Mouse (Mus musculus) lung, embryonic 16.5 days (tissue): Measurements from ENCODE around the gene Gabarapl1. TPM values are rescaled to one million over a fixed set of nuclear protein-coding genes. Genes with fewer than 3 reads are reported as not detected.
"Not testable (repeated sequence)": the region's sequence is repeated elsewhere in the genome, so short reads cannot be mapped to it uniquely, and the experiment has no call there.

Source experiments
- ATAC-seq: fragments of 200-750 bp; cut with Nextera tagmentation; 2 replicates; pipeline ENCODE4 v1.8.0; 2017; ENCODE audit warnings: low read depth, mild to moderate bottlenecking, moderate library complexity
- H3K27ac ChIP-seq: fragments of 300-500 bp; sonication (generic); 2 replicates; pipeline ENCODE4 v1.5.1; 2014; ENCODE audit warnings: mild to moderate bottlenecking, control low read depth, low read length
- H3K27me3 ChIP-seq: fragments of 300-500 bp; sonication (generic); 2 replicates; pipeline ENCODE4 v1.6.1; 2014; ENCODE audit warnings: low read depth, low read length, mixed read lengths; ENCODE audit not compliant: control insufficient read depth, insufficient read depth
- H3K36me3 ChIP-seq: fragments of 300-500 bp; sonication (generic); 2 replicates; pipeline ENCODE4 v1.6.1; 2014; ENCODE audit warnings: low read length; ENCODE audit not compliant: control insufficient read depth, insufficient read depth
- H3K4me1 ChIP-seq: fragments of 300-500 bp; sonication (generic); replicated peaks from 2 replicates; pipeline ENCODE4 v1.6.1; 2014; ENCODE audit warnings: low read length, mixed read lengths; ENCODE audit not compliant: control insufficient read depth, insufficient read depth
- H3K4me2 ChIP-seq: fragments of 300-500 bp; sonication (generic); 2 replicates; pipeline ENCODE4 v1.6.1; 2014; ENCODE audit warnings: low read depth, low read length, control low read depth
- H3K4me3 ChIP-seq: fragments of 300-500 bp; sonication (generic); 2 replicates; pipeline ENCODE4 v1.5.1; 2014; ENCODE audit warnings: mild to moderate bottlenecking, low read length, control low read depth
- H3K9ac ChIP-seq: fragments of 300-500 bp; sonication (generic); 2 replicates; pipeline ENCODE4 v1.6.1; 2014; ENCODE audit warnings: low read length, control low read depth
- H3K9me3 ChIP-seq: fragments of 300-500 bp; sonication (generic); 2 replicates; pipeline ENCODE4 v1.6.1; 2016; ENCODE audit warnings: low read length; ENCODE audit not compliant: control insufficient read depth
- WGBS: fragments of 180-500 bp; shearing (Covaris S2); extraction: QIAGEN DNeasy Blood & Tissue Kit; methylation state at CpG from one replicate; pipeline ENCODE4 v1.1.7; 2014; 5-methylcytosine and 5-hydroxymethylcytosine counted together
- polyA plus RNA-seq: library from polyadenylated mRNA; unstranded; fragments of >200 nt; fragmentation: Nextera tagmentation; extraction: Ambion mirVana; gene quantifications from 2 replicates; pipeline ENCODE4 v1.2.1, GENCODE M21; 2015

Gene Gabarapl1
- 48.0 and 48.3 TPM in 2 replicates for polyA plus RNA-seq

GRCm38 (mm10) chr6:129532942-129533860, at the start of gene Gabarapl1:
Gabarapl1 (plus strand) TSS chr6:129533160.
- peak; percentile 89 for ATAC-seq
- peak within 1 kb of the TSS; percentile 67 for H3K4me3 ChIP-seq
- H3K9ac ChIP-seq: peak within 1 kb of the TSS; percentile 75
- H3K36me3 ChIP-seq: no peaks in the 10 kb centered on the region
- H3K9me3 ChIP-seq: no peaks in the 10 kb centered on the region
- H3K27ac ChIP-seq: peak within 1 kb of the TSS; percentile 39
- under 1% methylated on average over 55 of the region's 55 CpGs for WGBS
- peaks cover 20% of the 10 kb centered on the region for H3K4me1 ChIP-seq
- H3K4me2 ChIP-seq: peak within 1 kb of the TSS; percentile 83
- H3K27me3 ChIP-seq: no peaks in the 10 kb centered on the region

GRCm38 (mm10) chr6:129494924-129495323, 38.0 kb upstream of the Gabarapl1 start:
- ATAC-seq: no peak
- Histone ChIP-seq H3K9me3 (no peaks in the 10 kb centered on the region), H3K27me3 (no peaks in the 10 kb centered on the region), H3K4me3 (no peak overlapping the region), H3K36me3 (no peaks in the 10 kb centered on the region), H3K27ac (no peak overlapping the region), H3K9ac (no peak overlapping the region), H3K4me1 (no peaks in the 10 kb centered on the region), H3K4me2 (no peak overlapping the region)
- 73% methylated on average over 4 of the region's 4 CpGs for WGBS

GRCm38 (mm10) chr6:129497345-129498218, 35.4 kb upstream of the Gabarapl1 start:
- no peak overlapping the region for H3K4me2 ChIP-seq
- 37% methylated on average over 3 of the region's 3 CpGs for WGBS
- H3K4me1 ChIP-seq: no peaks in the 10 kb centered on the region
- H3K4me3 ChIP-seq: no peak overlapping the region
- H3K36me3 ChIP-seq: no peaks in the 10 kb centered on the region
- no peaks in the 10 kb centered on the region for H3K9me3 ChIP-seq
- no peak overlapping the region for H3K9ac ChIP-seq
- no peak overlapping the region for H3K27ac ChIP-seq
- no peaks in the 10 kb centered on the region for H3K27me3 ChIP-seq
- ATAC-seq: peak; percentile 43; the same call in 1 of the 2 replicates

GRCm38 (mm10) chr6:129499516-129499915, 33.4 kb upstream of the Gabarapl1 start:
- H3K9ac ChIP-seq, ATAC-seq, H3K4me3 ChIP-seq, H3K27ac ChIP-seq, H3K4me2 ChIP-seq, H3K27me3 ChIP-seq, H3K4me1 ChIP-seq, H3K36me3 ChIP-seq, H3K9me3 ChIP-seq: not testable (repeated sequence)
- WGBS: 85% methylated on average over 1 of the region's 1 CpGs

DNA sequence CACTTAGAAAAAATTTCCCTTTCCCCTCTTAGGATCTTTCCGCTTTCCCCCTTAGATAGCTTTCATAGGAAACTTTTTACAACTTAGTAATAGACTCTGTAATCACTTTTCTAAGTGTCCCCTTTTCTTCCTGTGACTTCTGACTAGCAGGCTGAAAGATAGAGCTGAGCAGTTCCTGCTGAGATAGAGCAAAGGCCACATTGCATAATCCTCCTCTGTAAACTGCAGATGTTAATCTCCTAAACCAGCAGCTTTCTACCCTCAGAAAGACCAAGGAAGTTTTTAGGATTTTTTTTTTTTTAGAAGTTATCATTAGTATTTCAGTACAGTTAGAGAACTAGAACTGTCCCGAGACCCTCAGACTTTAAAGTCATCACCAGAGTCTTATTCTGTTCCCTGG, 29.5 kb upstream of the Gabarapl1 start:
- no peaks in the 10 kb centered on the region for H3K4me1 ChIP-seq
- no peaks in the 10 kb centered on the region; the same call in 1 of the 2 replicates for H3K9me3 ChIP-seq
- 83% methylated on average over 2 of the region's 2 CpGs for WGBS
- no peak overlapping the region for H3K4me2 ChIP-seq
- H3K27me3 ChIP-seq: no peaks in the 10 kb centered on the region
- no peak overlapping the region for H3K4me3 ChIP-seq
- ATAC-seq: no peak
- no peak overlapping the region for H3K27ac ChIP-seq
- H3K9ac ChIP-seq: no peak overlapping the region
- no peaks in the 10 kb centered on the region for H3K36me3 ChIP-seq

DNA sequence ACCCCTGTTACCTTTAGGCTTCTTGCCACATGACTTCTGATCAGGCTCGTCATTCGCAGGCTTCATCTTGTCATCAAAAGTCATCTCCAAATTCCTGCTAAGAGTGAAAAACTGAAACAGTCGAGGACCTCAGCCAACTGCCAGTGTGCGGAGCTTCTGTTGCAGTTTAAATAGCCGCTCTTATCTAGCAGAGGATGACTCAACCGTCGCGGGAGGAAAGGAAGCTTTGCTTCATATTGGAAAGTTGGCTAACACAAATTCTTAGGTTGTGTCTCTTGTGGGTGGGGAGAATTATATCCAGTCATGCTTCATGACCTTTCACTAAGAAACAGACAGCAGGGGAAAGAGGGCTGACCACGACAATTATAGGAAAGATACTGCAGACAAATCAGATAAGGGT, 25.9 kb upstream of the Gabarapl1 start, which contains the start of gene Olr1:
Gene Olr1 (minus strand): TSS at position 142 of the 400 bp plus-strand sequence.
- H3K4me2 ChIP-seq: no peak within 1 kb of the TSS
- WGBS: 64% methylated on average over 9 of the region's 9 CpGs
- no peaks in the 10 kb centered on the region for H3K27me3 ChIP-seq
- H3K9ac ChIP-seq: no peak within 1 kb of the TSS
- ATAC-seq: no peak
- H3K9me3 ChIP-seq: no peaks in the 10 kb centered on the region; the same call in 1 of the 2 replicates
- H3K27ac ChIP-seq: no peak within 1 kb of the TSS
- H3K36me3 ChIP-seq: no peaks in the 10 kb centered on the region
- no peaks in the 10 kb centered on the region; the same call in 1 of the 2 replicates for H3K4me1 ChIP-seq
- H3K4me3 ChIP-seq: no peak within 1 kb of the TSS

DNA sequence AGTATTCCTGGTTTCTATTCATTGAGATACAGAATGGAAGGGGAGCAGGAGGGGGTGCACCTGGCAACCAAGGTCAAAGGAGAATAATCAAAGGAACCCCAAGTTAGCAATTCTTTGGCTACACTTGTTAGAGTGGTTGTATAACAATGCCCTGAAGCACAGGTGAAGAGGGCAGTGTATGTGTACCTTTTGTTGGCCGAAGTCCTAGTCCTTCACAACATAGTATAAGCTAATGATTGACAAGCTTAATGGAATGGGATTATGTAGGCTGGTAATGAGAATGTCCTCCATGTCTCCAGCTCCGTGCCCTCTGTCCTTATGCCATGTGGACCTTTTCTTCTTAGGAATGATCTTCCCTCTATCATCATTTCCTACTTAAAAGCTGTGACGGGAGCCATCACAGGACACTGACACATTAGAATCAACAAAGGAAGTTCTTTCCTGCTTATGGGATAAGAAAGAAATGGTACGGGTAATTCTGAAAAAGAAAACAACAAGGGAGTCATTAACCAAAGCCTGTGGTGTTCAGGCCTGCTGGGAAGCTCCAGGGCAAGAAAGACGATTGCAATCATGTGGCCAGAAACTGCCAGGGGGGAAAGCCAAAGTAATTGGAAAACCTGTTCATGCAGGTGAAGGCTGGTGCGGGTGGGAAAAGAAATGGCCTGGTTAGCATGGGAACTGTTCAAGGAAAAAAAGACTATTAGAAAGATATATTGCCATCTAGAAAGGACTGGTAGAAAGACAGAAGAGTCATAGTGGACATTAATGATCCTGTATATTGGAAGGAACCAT, 22.6 kb upstream of the Gabarapl1 start:
- 58% methylated on average over 6 of the region's 6 CpGs for WGBS
- H3K36me3 ChIP-seq: no peaks in the 10 kb centered on the region
- no peak overlapping the region for H3K4me2 ChIP-seq
- no peak overlapping the region for H3K4me3 ChIP-seq
- no peak for ATAC-seq
- no peak overlapping the region for H3K9ac ChIP-seq
- H3K27ac ChIP-seq: no peak overlapping the region
- H3K9me3 ChIP-seq: no peaks in the 10 kb centered on the region
- H3K27me3 ChIP-seq: no peaks in the 10 kb centered on the region
- H3K4me1 ChIP-seq: peaks cover 12% of the 10 kb centered on the region

DNA sequence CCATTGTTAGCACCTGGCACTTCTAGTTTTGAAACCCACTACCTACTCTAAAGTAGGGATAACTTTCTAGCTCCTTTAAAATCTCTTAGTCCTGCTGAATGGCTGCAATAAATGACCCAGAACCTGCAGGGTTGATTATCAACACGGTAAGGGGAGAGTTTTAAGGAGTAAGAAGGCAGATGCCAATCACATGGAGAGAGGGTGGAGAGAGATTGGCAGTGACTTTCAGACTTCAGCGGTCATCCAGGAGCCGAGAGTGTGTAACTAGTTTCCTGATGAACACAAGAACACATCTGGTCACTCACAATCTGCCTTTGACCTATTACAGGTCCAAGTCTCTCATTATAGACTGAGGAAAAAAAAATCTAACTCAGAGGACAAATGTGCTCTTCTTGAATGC, 20.6 kb upstream of the Gabarapl1 start, which contains the start of gene Tmem52b:
Gene Tmem52b (plus strand): TSS at position 189 of the 400 bp plus-strand sequence.
- no peaks in the 10 kb centered on the region for H3K36me3 ChIP-seq
- H3K4me2 ChIP-seq: no peak within 1 kb of the TSS; the same call in 1 of the 2 replicates
- no peak within 1 kb of the TSS for H3K9ac ChIP-seq
- WGBS: 51% methylated on average over 3 of the region's 3 CpGs
- H3K4me1 ChIP-seq: peaks cover 12% of the 10 kb centered on the region
- H3K27ac ChIP-seq: no peak within 1 kb of the TSS
- H3K4me3 ChIP-seq: no peak within 1 kb of the TSS
- ATAC-seq: no peak
- no peaks in the 10 kb centered on the region for H3K9me3 ChIP-seq
- no peaks in the 10 kb centered on the region for H3K27me3 ChIP-seq
